Mouse (Mus musculus) brown adipose tissue, adult 24 weeks (tissue): ENCODE results near the gene Tuba8. TPM values are rescaled to one million over a fixed set of nuclear protein-coding genes. Genes with fewer than 3 reads are reported as not detected.

Source experiments
- H3K27ac ChIP-seq: fragments of 200-500 bp; replicated peaks from 2 replicates; pipeline ENCODE4 v1.5.1; 2012; ENCODE audit warnings: low read depth, mild to moderate bottlenecking, low read length
- H3K4me1 ChIP-seq: fragments of 200-500 bp; 2 replicates; pipeline ENCODE4 v1.6.1; 2012; ENCODE audit warnings: low read length, mixed read lengths; ENCODE audit not compliant: control insufficient read depth, insufficient read depth, insufficient read length
- H3K4me3 ChIP-seq: fragments of 200-500 bp; 2 replicates; pipeline ENCODE4 v1.5.1; 2012; ENCODE audit warnings: low read depth, mild to moderate bottlenecking, low read length, moderate library complexity; ENCODE audit not compliant: insufficient read depth
- polyA plus RNA-seq: library from polyadenylated mRNA; stranded (reverse); fragments of >200 nt; gene quantifications from 2 replicates; pipeline ENCODE4 v1.2.4, GENCODE M21; 2012; ENCODE audit not compliant: missing spikeins, insufficient read depth, insufficient read length

Gene Tuba8
- polyA plus RNA-seq, 1 experiment, result 38.7 TPM

- Histone ChIP-seq H3K4me1 (peaks cover 17% of the 10 kb centered on the region), H3K4me3 (no peak overlapping the region), H3K27ac (no peak overlapping the region)
These were observed 4.3 kb downstream of the Tuba8 start for GRCm38 (mm10) chr6:121214667-121215330.

DNA sequence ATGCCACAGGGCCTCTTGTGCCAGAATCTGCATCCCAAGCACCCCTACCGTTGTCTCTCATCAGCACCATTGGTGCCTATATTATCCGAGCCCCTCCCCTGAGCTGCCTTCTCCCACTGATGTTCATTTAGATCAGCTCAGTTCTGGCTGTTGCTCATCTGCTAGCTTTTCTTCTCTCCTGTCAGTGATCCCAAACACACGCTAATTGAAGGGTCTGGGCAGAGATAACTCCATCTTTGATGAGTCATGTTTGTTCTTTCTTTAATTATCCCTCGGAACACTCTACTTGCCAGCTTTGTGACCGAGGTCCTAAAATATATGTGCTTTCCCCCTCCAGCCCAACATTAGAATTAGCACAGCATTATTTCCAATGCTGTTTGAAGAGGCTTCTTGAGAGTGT is 4.8 kb downstream of the Tuba8 start:
- H3K4me1 ChIP-seq, result peaks cover 19% of the 10 kb centered on the region
- H3K27ac ChIP-seq, result no peak overlapping the region
- no peak overlapping the region for H3K4me3 ChIP-seq

GRCm38 (mm10) chr6:121215896-121216295 is 5.4 kb downstream of the Tuba8 start:
- H3K4me1 ChIP-seq, result peaks cover 22% of the 10 kb centered on the region
- H3K4me3 ChIP-seq, result no peak overlapping the region
- no peak overlapping the region for H3K27ac ChIP-seq

DNA sequence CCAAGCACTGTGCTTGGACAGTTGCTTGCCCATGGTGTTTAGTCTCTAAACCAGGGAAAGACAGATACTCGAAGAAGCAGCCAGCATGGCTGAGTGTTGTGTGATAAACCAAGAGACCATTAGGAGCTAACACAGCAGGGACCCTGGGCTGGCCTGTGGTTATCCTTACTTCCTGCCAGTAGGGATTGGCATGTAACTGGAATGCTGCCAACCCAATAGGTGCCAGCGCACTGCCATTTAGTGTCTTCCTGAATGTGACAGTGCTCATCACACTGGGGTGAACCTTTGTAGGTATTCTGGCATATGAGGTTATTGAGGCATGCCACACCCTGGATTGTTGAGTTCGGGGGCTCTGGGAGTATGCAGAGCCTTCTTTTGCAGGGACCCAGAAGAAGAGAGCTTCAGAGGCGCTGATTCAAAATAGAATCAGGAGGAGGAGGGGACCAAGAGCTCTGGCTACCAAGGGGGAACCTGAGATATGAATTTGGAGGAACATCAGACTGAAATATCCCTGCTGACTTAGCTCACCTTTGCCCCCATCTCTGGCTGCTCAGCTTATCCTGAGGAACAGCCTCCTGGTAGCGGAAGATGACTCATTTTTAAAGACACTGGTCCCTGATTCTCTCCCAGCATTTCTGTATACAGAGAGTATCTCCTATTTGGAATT is 6.2 kb downstream of the Tuba8 start:
- H3K4me1 ChIP-seq, result peaks cover 22% of the 10 kb centered on the region
- H3K4me3 ChIP-seq, result no peak overlapping the region
- no peak overlapping the region for H3K27ac ChIP-seq

- H3K4me3 ChIP-seq, result no peak overlapping the region
- 0 out of 2 replicates have a peak overlapping the region, but pooled peaks have one; percentile 24 for H3K27ac ChIP-seq
- H3K4me1 ChIP-seq, result peaks cover 22% of the 10 kb centered on the region
These were observed 7.5 kb downstream of the Tuba8 start for GRCm38 (mm10) chr6:121218002-121218401.

- Histone ChIP-seq H3K4me1 (peaks cover 22% of the 10 kb centered on the region), H3K27ac (no peak overlapping the region; the same call in 1 of the 2 replicates), H3K4me3 (no peak overlapping the region)
These were observed 8.9 kb downstream of the Tuba8 start for GRCm38 (mm10) chr6:121219406-121219805.

DNA sequence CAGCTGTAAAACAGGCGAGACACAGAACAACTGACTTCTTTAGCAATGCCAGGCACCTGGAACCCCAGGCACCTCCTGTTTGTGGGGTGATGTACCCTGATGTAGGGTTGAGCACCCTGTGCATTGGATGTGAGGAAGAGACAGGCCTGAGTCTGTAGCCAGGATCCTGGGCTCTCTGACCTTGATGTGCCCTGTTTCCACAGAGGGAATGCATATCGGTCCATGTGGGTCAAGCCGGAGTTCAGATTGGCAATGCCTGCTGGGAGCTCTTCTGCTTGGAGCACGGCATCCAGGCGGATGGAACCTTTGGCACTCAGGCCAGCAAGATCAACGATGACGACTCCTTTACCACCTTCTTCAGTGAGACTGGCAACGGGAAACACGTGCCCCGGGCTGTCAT is 9.7 kb downstream of the Tuba8 start:
- Histone ChIP-seq H3K27ac (peak overlapping the region; percentile 52), H3K4me3 (no peak overlapping the region)

GRCm38 (mm10) chr6:121221876-121222597 is 11.5 kb downstream of the Tuba8 start:
- Histone ChIP-seq H3K4me1 (peaks cover 20% of the 10 kb centered on the region), H3K4me3 (no peak overlapping the region), H3K27ac (peak overlapping the region; percentile 73)

More for the DNA sequence above, 9.7 kb downstream of the Tuba8 start:
- H3K4me1 ChIP-seq, result peaks cover 22% of the 10 kb centered on the region

DNA sequence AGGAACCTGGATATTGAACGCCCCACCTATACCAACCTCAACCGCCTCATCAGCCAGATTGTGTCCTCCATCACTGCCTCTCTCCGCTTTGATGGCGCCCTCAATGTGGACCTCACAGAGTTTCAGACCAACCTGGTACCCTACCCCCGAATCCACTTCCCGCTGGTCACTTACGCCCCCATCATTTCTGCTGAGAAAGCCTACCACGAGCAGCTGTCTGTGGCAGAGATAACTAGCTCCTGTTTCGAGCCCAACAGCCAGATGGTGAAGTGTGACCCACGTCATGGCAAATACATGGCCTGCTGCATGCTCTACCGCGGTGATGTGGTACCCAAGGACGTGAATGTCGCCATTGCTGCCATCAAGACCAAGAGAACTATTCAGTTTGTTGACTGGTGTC is 12.5 kb downstream of the Tuba8 start:
- 0 out of 2 replicates have a peak overlapping the region, but pooled peaks have one; percentile 70 for H3K27ac ChIP-seq
- H3K4me3 ChIP-seq, result no peak overlapping the region
- H3K4me1 ChIP-seq, result peaks cover 12% of the 10 kb centered on the region

DNA sequence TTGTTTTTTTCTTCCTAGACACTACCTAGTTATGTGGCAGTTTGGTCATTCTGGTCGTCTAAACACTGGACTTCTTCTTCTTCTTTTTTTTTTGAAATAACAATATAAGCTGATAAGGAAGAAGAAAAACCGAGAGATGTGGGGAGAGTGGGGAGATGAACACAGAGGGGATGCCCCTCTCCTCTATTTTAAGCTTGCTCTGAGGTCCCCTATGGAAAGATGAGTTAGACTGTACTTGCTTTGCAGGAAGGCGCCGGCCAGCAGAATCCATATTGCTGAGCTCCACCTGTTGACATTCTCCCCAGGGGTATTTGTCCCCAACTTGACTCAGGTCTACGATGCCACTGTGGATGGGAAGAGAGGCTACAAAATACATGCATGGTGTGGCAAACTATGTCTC is 13.6 kb downstream of the Tuba8 start:
- no peak overlapping the region for H3K4me3 ChIP-seq
- H3K4me1 ChIP-seq, result peaks cover 7% of the 10 kb centered on the region
- no peak overlapping the region for H3K27ac ChIP-seq

- H3K4me3 ChIP-seq, result no peak overlapping the region
- H3K4me1 ChIP-seq, result peaks cover 5% of the 10 kb centered on the region; the same call in 1 of the 2 replicates
- H3K27ac ChIP-seq, result no peak overlapping the region
These were observed 14.5 kb downstream of the Tuba8 start for GRCm38 (mm10) chr6:121224993-121225392.

DNA sequence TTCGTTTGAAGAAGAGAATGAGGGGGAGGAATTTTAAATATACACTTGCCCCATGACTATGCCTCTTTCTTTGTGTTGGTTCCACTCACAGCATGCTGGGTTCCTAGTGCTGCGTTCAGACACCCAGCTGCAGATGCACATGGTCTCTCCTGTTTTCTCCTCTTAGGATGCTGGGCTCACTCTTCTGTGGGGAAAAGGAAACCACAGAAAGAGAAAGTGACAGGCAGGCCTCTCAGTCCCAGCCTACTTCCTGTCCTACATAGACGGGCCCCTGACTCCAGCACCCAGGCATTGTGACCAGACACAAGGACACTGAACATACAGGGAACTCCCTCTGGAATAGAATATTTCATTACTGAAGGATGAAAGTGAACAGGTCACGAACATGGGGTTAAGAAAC is 15.5 kb downstream of the Tuba8 start:
- Histone ChIP-seq H3K4me1 (no peaks in the 10 kb centered on the region; the same call in 1 of the 2 replicates), H3K4me3 (no peak overlapping the region), H3K27ac (no peak overlapping the region)

DNA sequence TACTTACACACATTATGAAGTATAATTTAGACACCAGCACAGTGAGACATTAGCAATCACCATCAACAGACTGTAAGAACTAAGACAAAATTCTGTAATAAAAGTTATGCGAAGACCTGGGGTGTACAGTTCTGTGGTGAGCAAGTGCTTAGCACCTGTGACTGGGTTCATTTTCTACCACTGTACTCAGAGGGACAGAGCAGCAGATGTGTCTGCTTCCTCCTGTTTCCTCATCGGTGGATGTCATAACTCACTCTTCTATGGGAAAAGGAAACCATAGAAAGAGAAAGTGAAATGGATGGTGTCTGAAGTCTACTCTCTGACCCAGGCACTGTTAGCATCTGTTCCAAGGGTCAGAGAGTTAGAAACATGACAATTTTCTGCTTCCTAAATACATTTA is 16.2 kb downstream of the Tuba8 start:
- no peaks in the 10 kb centered on the region; the same call in 1 of the 2 replicates for H3K4me1 ChIP-seq
- no peak overlapping the region for H3K4me3 ChIP-seq
- no peak overlapping the region for H3K27ac ChIP-seq

DNA sequence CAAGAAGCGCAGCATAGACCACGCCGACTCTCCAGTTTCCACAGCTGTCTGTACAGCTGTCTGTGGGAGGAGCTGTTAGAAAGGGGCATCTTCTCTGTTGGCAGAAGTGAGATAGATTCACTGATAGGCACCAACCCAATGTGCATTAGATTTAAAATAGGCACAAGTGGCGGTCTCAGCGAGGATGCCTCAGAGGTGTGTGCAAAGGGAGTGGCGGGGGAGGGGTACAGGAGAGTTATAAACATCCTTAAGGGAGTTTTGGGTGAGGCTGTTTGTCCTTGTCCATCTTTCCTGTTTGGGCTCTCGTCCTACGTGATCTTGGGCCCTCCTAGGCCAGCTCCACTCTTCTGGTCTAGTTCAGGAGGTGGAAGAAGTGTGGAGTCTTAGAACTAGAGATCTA is 17.9 kb downstream of the Tuba8 start:
- Histone ChIP-seq H3K4me3 (no peak overlapping the region), H3K27ac (no peak overlapping the region), H3K4me1 (no peaks in the 10 kb centered on the region; the same call in 1 of the 2 replicates)

GRCm38 (mm10) chr6:121232652-121233051 is 22.2 kb downstream of the Tuba8 start:
- no peak overlapping the region for H3K4me3 ChIP-seq
- H3K4me1 ChIP-seq, result no peaks in the 10 kb centered on the region
- no peak overlapping the region for H3K27ac ChIP-seq
